Mouse (Mus musculus): ENCODE measurements around the gene Lpar3.

DNA sequence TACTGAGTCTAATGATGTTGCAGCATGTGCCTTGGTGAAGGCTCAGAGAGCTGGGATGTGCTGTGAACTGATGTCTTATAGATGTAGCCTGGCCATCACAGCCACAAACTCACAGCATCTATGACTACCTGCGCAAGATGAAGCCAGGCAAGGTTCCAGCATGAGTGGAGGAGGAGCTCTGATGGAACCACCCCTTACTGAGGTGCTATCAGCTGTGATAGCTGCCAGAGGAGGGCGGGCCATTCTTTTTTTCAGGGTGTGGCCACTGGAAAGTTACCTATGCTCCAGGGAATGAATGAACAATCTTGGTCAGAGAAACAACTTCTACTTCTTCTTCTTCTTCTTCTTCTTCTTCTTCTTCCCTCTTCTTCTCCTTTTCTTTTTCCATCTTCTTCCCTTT, 14.1 kb upstream of the Lpar3 start:
- TF ChIP-seq CTCF (IDR thresholded peaks at IDR 0.05) (no peak), EP300 (IDR thresholded peaks at IDR 0.05) (no peak)

Measured in lung, postnatal 0 days (tissue).